Mouse (Mus musculus) forebrain, embryonic 14.5 days (tissue): ENCODE measurements around the gene Igf2. TPM values are rescaled to one million over a fixed set of nuclear protein-coding genes. Genes with fewer than 3 reads are reported as not detected.

Source experiments
- ATAC-seq: fragments of 200-750 bp; cut with Nextera tagmentation; 2 replicates; pipeline ENCODE4 v1.8.0; 2017; ENCODE audit warnings: mild to moderate bottlenecking, moderate library complexity
- DNase-seq: peaks from one replicate; pipeline ENCODE4 v3.0.0-alpha.2; 2015; ENCODE audit warnings: low spot score
- H3K27ac ChIP-seq: fragments of 300-500 bp; sonication (generic); 2 replicates; pipeline ENCODE4 v1.5.1; 2014; ENCODE audit warnings: low read depth, mild to moderate bottlenecking, control low read depth, low read length, moderate library complexity
- H3K27me3 ChIP-seq: fragments of 300-500 bp; sonication (generic); replicated peaks from 2 replicates; pipeline ENCODE4 v1.6.1; 2014; ENCODE audit warnings: low read length, control low read depth, mixed read lengths; ENCODE audit not compliant: control insufficient read depth, insufficient read depth
- H3K36me3 ChIP-seq: fragments of 300-500 bp; sonication (generic); 2 replicates; pipeline ENCODE4 v1.6.1; 2014; ENCODE audit warnings: low read length, control low read depth; ENCODE audit not compliant: control insufficient read depth, insufficient read depth
- H3K4me1 ChIP-seq: fragments of 300-500 bp; sonication (generic); 2 replicates; pipeline ENCODE4 v1.6.1; 2014; ENCODE audit warnings: antibody characterized with exemption, low read length, control low read depth; ENCODE audit not compliant: control insufficient read depth, insufficient read depth
- H3K4me2 ChIP-seq: fragments of 300-500 bp; sonication (generic); 2 replicates; pipeline ENCODE4 v1.6.1; 2014; ENCODE audit warnings: mild to moderate bottlenecking, control low read depth, low read length
- H3K4me3 ChIP-seq: fragments of 300-500 bp; sonication (generic); 2 replicates; pipeline ENCODE4 v1.5.1; 2014; ENCODE audit warnings: low read depth, low read length, control low read depth
- H3K9ac ChIP-seq: fragments of 300-500 bp; sonication (generic); 2 replicates; pipeline ENCODE4 v1.6.1; 2014; ENCODE audit warnings: mild to moderate bottlenecking, low read length, control low read depth, moderate library complexity
- H3K9me3 ChIP-seq: fragments of 300-500 bp; sonication (generic); replicated peaks from 2 replicates; pipeline ENCODE4 v1.6.1; 2016; ENCODE audit warnings: low read length, control low read depth, mixed read lengths; ENCODE audit not compliant: control insufficient read depth
- WGBS: fragments of 180-500 bp; shearing (Covaris S2); extraction: QIAGEN DNeasy Blood & Tissue Kit; methylation state at CpG from one replicate; pipeline ENCODE4 v1.1.7; 2014; 5-methylcytosine and 5-hydroxymethylcytosine counted together
- polyA plus RNA-seq: library from polyadenylated mRNA; unstranded; fragments of >200 nt; fragmentation: Nextera tagmentation; extraction: Ambion mirVana; gene quantifications from 2 replicates; pipeline ENCODE4 v1.2.1, GENCODE M21; 2014

The Igf2 gene
- polyA plus RNA-seq, 1 experiment from 2014 or later = 74.0 TPM

GRCm38 (mm10) chr7:142669751-142670625 lies 3.4 kb upstream of the Igf2 start, which contains the start of gene Gm49394:
Gene Gm49394, minus strand, starts transcription at chr7:142669942.
- Histone ChIP-seq H3K9ac (no peak within 1 kb of the TSS), H3K4me2 (no peak within 1 kb of the TSS), H3K27me3 (peaks cover 18% of the 10 kb centered on the region), H3K27ac (no peak within 1 kb of the TSS), H3K9me3 (peaks cover 7% of the 10 kb centered on the region; the same call in 1 of the 2 replicates), H3K36me3 (no peaks in the 10 kb centered on the region), H3K4me3 (no peak within 1 kb of the TSS), H3K4me1 (no peaks in the 10 kb centered on the region)
- WGBS = 84% methylated on average over 23 of the region's 23 CpGs
- DNase-seq (no peak), ATAC-seq (no peak)

- no peak overlapping the region for H3K4me2 ChIP-seq
- no peak overlapping the region for H3K9ac ChIP-seq
- WGBS = 83% methylated on average over 1 of the region's 1 CpGs
- no peak overlapping the region for H3K4me3 ChIP-seq
- DNase-seq (no peak), ATAC-seq (no peak)
- H3K27ac ChIP-seq = no peak overlapping the region
- no peaks in the 10 kb centered on the region for H3K4me1 ChIP-seq
- peaks cover 35% of the 10 kb centered on the region for H3K27me3 ChIP-seq
- no peaks in the 10 kb centered on the region for H3K36me3 ChIP-seq
- peaks cover 7% of the 10 kb centered on the region; the same call in 1 of the 2 replicates for H3K9me3 ChIP-seq
Measured at GRCm38 (mm10) chr7:142668328-142668727, 1.7 kb upstream of the Igf2 start.

- DNase-seq = no peak
- peaks cover 42% of the 10 kb centered on the region for H3K27me3 ChIP-seq
Measured at GRCm38 (mm10) chr7:142667521-142667920, 905 bp upstream of the Igf2 start.

DNA sequence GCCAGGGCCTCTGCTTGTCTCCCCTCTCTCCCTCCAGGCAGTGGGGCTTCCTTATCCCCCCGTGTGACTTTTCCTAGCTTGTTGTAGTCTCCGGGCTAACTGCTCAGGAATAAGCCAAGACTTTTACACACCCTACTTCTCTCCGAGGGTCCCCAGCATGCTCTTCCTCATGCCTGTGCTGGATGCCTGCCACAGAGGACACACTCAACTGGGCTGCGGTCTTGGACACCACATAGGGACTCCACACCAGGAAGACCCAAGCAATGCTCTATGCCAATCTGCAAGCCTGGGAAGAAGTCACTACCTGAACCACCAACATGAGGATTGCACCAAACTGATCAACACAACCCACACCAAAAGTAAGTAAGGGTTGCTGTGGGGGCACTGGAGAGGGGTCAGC lies 507 bp downstream of the Igf2 start:
- no peak overlapping the region for H3K4me3 ChIP-seq
- ATAC-seq (no peak), DNase-seq (no peak)
- peaks cover 7% of the 10 kb centered on the region; the same call in 1 of the 2 replicates for H3K9me3 ChIP-seq
- WGBS = 74% methylated on average over 4 of the region's 4 CpGs
- H3K4me1 ChIP-seq = no peaks in the 10 kb centered on the region
- H3K9ac ChIP-seq = no peak overlapping the region
- no peak overlapping the region for H3K4me2 ChIP-seq
- peaks cover 56% of the 10 kb centered on the region for H3K27me3 ChIP-seq
- H3K27ac ChIP-seq = no peak overlapping the region
- no peaks in the 10 kb centered on the region for H3K36me3 ChIP-seq

More at GRCm38 (mm10) chr7:142667521-142667920, 905 bp upstream of the Igf2 start:
- Histone ChIP-seq H3K4me2 (no peak overlapping the region), H3K36me3 (no peaks in the 10 kb centered on the region), H3K9ac (no peak overlapping the region), H3K9me3 (peaks cover 7% of the 10 kb centered on the region; the same call in 1 of the 2 replicates), H3K4me3 (no peak overlapping the region), H3K27ac (no peak overlapping the region), H3K4me1 (no peaks in the 10 kb centered on the region)
- no peak for ATAC-seq
- WGBS = 92% methylated on average over 18 of the region's 18 CpGs

DNA sequence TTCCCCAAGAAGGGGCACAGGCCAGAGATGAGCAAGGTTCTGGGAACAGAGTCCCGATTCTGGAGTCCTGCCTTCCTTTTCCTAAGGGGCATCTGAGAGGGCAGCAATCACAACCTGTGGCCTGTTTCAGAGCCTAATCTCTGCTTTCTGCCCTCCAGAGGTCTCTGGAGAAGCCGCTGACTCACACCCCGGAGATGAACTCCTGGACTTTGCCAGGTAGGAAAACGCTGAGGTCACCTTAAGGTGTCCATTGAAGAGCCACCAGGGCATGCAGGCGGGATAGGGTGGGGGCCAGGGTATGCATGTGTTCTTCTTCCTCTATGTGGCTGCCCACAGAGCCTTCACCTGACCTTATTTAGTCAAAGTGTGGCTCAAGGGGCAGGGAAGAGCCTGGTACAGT lies 1.3 kb downstream of the Igf2 start:
- Histone ChIP-seq H3K4me2 (no peak overlapping the region), H3K4me1 (no peaks in the 10 kb centered on the region), H3K36me3 (no peaks in the 10 kb centered on the region), H3K27me3 (peaks cover 63% of the 10 kb centered on the region), H3K4me3 (no peak overlapping the region), H3K9ac (no peak overlapping the region), H3K27ac (no peak overlapping the region), H3K9me3 (peaks cover 6% of the 10 kb centered on the region; the same call in 1 of the 2 replicates)
- no peak for ATAC-seq
- 53% methylated on average over 5 of the region's 5 CpGs for WGBS
- no peak for DNase-seq

GRCm38 (mm10) chr7:142664465-142665029 lies 2.1 kb downstream of the Igf2 start:
- Histone ChIP-seq H3K4me2 (no peak overlapping the region), H3K27ac (no peak overlapping the region), H3K9ac (no peak overlapping the region), H3K4me1 (peaks cover under 1% of the 10 kb centered on the region), H3K27me3 (peaks cover 71% of the 10 kb centered on the region), H3K36me3 (no peaks in the 10 kb centered on the region), H3K4me3 (no peak overlapping the region), H3K9me3 (no peaks in the 10 kb centered on the region; the same call in 1 of the 2 replicates)
- ATAC-seq (no peak), DNase-seq (no peak)
- 6% methylated on average over 9 of the region's 9 CpGs for WGBS

GRCm38 (mm10) chr7:142663931-142664421 lies 2.6 kb downstream of the Igf2 start:
- DNase-seq (no peak), ATAC-seq (no peak)
- H3K4me1 ChIP-seq = peaks cover 4% of the 10 kb centered on the region
- no peak overlapping the region for H3K4me3 ChIP-seq
- H3K4me2 ChIP-seq = peak overlapping the region; percentile 9; the same call in 1 of the 2 replicates
- no peak overlapping the region for H3K9ac ChIP-seq
- peaks cover 77% of the 10 kb centered on the region for H3K27me3 ChIP-seq
- H3K27ac ChIP-seq = no peak overlapping the region
- under 1% methylated on average over 51 of the region's 53 CpGs for WGBS
- H3K9me3 ChIP-seq = no peaks in the 10 kb centered on the region
- H3K36me3 ChIP-seq = no peaks in the 10 kb centered on the region

DNA sequence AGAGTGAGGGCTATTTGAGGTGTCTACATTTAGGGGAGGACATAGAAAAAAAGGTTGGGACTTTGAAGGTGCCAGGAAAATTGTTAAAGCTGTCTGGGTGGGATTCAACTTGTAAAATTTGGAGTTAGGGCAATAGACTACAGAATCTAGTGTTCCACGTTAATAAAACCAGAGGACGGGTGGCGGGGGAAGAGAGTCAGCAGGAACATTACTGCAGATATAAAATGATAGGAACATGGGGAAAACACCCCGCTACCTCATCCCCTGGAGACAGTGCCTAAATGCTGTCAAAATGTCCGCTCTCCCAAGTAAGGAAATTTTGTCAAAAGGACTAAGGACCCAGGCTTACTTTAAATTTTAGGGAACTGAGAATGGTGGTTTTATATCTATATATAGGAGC lies 3.5 kb downstream of the Igf2 start:
- H3K9me3 ChIP-seq = no peaks in the 10 kb centered on the region
- no peak overlapping the region for H3K4me3 ChIP-seq
- WGBS = 5% methylated on average over 5 of the region's 5 CpGs
- H3K27ac ChIP-seq = no peak overlapping the region
- H3K36me3 ChIP-seq = no peaks in the 10 kb centered on the region
- H3K9ac ChIP-seq = no peak overlapping the region
- H3K4me2 ChIP-seq = no peak overlapping the region
- H3K4me1 ChIP-seq = peaks cover 4% of the 10 kb centered on the region
- ATAC-seq (no peak), DNase-seq (no peak)
- H3K27me3 ChIP-seq = peaks cover 85% of the 10 kb centered on the region

DNA sequence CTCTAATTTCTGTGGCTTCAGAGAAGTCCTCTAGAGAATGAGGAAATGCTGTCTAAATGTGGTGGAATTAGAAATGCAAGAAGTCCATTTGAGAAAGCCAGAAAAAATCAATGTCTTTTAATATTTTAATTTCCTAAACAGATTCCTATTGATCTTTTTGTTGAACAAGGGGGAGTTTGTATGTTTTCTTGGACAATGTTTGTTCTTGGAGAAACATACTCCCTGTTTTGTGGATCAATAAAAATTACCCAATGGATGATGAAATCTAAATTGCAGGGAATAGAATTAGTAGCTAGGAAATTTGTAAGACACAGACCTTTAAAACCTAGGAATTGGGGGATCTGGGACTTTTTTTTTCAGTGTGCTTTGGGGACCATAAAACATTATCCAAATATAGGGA lies 4.8 kb downstream of the Igf2 start:
- no peak for ATAC-seq
- H3K4me3 ChIP-seq = no peak overlapping the region
- no peaks in the 10 kb centered on the region for H3K36me3 ChIP-seq
- H3K4me1 ChIP-seq = peaks cover 4% of the 10 kb centered on the region
- no peaks in the 10 kb centered on the region for H3K9me3 ChIP-seq
- H3K9ac ChIP-seq = no peak overlapping the region
- peaks cover 99% of the 10 kb centered on the region for H3K27me3 ChIP-seq
- no peak for DNase-seq
- H3K4me2 ChIP-seq = no peak overlapping the region
- no peak overlapping the region for H3K27ac ChIP-seq
